Mouse (Mus musculus) erythroblast, embryonic 14.5 days (primary cell): ENCODE data around the gene Tmem120a.

Experiments
- GATA1 ChIP-seq: IDR thresholded peaks from 2 replicates; pipeline ENCODE4 v1.6.1; 2012; ENCODE audit warnings: low read length, inconsistent platforms, mixed read lengths
- TAL1 ChIP-seq: IDR thresholded peaks from 3 replicates; pipeline ENCODE4 v1.6.1; 2012; ENCODE audit warnings: low read length, inconsistent platforms, mixed read lengths

GRCm38 (mm10) chr5:135727871-135728270, 16.4 kb downstream of the Tmem120a start:
- TF ChIP-seq GATA1 (no peak), TAL1 (no peak)
